Mouse (Mus musculus): ENCODE data around the gene Zfp362.
A peak's percentile ranks its signal among the peaks of the same experiment; 100 is the strongest.

Zfp362 gene

DNA sequence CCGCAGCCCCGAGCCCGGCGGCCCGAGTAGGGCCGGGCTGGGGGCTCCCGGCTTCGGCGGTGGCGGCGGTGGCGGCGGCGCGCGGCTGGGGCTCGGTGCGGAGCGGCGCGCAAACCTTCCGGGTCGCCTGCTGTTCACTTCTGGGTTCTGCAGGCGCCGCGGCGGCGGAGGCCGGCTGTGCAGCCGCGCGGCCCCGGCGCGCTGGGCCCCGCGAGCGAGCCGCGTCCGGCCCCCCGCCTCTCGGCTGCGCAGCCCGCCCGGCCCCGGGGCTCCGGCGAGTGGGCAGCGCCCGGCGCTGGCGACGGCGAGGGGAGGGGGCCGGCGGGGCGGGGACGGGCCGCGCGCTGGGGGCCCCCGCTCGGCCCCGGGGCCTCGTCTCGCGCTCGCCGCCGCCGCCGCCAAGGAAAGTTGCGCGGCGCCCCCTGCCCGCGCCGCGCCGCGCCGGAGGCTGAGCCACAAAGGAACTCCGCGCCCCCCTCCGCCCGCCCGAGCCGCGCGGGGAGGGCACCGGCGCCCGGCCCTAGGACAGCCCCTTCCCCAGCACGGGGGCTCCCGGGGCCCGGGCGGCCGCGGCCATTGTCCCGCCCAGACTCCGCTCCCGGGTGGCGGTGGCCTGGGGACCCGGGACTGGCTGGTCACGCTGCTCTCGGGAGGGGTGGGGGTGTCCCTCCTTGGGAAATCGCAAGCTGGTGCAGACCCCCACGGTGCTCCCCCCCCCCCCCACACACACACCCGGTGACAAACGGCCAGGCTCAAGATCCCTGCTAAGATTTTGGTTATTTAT lies at the start of gene Zfp362:
Zfp362 (minus strand) TSS at position 3 of the 784 bp plus-strand sequence.
- no peak for DNase-seq (ENCODE audit: low spot score in 2 of 2)

DNA sequence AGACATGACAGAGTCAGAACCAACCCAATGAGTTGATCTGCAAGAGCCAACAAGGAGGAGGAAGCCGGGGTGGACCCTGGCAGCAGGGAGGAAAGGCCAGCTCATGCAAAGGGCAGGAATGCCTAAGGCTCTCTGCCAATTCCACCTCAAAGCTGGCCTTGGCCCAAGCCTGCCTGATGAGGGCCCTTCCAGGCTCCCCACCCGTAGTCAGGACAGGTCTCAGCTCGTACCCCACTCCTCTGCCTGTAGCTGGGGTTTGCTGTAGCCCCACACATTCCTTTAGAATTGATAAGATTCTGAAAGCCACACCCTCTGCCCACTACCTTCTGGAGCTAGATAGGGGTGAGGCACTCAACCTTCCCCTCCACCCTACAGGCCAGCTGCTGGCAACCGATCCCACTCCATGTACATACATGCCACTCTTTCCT lies 49.8 kb upstream of the Zfp362 start:
- DNase-seq (ENCODE audit: low spot score in 2 of 2) = no peak

DNA sequence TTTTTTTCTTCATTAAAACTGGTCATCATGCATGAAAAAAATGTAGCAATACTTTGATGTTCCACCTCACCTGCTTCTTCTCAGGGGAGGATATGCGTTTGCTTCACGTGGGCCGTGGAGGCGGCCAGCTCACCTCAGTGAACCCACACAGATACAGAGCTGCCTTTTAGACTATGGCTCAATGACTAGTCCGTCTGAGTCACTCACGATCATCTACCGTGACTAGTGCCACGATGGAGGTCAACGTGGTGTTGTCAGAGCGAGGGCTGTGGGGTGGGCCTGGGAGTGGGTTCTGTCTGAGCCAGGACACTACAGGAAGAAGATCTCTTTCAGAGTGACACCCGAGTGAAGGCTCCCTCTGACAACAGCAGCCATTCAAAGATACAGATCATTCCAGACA lies 47.3 kb upstream of the Zfp362 start:
- no peak for DNase-seq (ENCODE audit: low spot score in 2 of 2)

DNA sequence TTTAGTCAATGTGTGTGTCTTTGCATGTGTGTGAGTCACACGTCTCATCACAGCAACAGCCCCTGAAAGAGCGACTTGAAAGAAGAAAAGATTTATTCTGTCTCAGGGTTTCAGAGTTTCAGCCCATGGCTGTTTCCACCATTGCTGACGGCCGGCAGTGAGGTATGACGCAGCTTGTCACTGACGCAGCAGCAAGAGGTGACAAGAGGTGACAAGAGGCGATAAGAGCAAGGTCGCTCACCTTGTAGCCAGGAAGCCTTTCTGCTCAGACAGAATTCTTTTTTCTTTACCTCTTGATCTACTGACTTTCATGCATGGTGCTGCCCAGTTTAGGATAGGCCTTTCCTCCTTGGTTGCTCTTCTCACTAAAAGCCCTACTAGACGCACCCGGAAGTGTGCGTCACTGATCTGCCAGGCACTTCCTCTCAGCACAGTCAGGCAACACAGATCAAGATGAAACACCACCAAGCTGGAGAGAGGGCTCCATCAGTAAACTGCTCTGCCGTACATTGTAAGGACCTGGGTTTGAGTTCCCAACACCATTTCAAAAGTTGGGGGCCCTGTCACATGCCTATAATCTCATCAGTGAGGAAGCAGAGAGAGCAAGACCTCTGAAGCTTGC lies 46.5 kb upstream of the Zfp362 start:
- DNase-seq (ENCODE audit: low spot score in 2 of 2) = no peak

DNA sequence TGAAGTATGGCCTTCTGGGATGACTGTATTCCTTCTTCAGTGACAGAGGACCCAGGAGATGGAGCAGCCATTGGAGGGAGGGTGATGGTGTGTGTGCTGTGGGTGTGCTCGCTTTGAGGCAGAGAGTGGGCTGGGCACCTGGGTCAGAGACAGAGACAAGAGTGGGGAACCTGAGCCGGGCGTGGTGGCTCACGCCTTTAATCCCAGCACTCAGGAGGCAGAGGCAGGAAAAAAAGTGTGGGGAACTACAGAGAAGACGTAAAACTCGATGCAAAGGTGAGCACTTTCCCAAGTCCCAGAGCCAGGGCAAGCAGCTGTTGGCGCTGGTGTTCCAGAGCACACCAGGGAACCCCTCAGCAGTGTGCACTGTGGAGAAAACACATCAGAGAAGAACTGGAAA lies 43.8 kb upstream of the Zfp362 start:
- no peak for DNase-seq (ENCODE audit: low spot score in 2 of 2)

DNA sequence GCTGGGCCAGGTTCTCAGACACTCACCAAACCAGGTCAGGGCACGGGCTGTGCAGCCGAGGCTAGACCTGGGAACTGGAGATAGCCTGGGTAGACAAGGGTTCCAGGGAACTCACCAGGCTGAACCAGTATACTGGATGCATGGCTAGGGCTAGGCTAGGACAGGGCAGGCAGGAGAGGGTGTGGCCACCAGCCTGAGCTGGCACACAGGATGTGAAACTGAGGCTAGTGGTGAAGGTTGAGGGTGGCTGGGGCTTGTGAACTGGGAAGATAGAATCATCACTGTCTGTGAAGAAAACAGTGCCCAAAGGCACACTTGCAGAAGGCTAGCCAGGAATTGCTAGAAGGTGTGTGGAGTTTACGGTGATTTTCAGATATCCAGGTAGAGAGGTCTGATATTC lies 43.1 kb upstream of the Zfp362 start:
- DNase-seq (ENCODE audit: low spot score in 2 of 2) = no peak

DNA sequence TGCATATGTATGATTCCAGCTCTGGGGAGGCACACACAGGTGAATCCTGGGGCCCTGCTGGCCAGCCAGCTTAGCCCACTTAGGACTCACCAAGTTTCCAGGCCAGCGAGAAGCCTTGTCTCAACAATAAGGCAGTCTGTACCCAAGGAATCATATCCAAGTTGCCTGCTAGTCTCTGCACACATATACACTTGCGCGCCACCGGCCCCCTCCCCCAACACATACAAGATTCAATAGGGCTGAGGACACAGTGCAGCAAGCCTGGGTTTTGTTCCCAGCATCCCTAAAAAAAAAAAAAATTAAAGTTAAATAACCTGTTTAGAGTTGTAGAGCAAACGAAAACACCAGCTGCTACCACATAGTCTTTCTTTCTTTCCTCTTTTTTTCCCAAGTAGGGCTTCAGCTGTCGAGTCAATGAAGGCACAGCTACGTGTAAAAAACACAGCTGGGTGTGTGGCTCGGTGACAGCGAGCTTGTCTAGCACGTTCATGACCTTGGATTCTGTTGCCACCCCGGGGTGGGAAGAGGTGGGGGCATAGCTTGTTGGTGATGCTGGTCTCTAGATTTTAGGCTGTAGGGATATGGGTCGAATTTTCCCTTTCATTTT lies 39.6 kb upstream of the Zfp362 start:
- DNase-seq (ENCODE audit: low spot score in 2 of 2) = no peak

DNA sequence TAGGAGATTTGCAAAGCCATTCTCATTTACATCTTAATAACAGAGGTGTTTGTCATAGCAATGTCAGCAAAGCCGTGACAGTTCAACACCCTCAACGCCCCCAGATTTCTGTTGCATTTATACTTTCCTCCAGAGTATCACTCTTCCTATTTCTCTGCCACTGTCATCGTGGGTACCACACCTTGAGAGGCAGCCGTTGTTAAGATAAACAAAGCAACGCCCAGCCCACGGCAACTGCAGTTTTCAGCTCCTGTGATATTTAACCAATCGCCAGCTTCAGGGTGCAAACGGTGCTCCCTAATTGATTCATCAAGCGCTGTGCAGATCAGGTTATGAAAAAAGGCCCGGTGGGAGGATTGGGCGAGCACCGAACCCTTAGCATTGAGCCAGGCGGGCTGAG lies 38.7 kb upstream of the Zfp362 start:
- DNase-seq (ENCODE audit: low spot score in 2 of 2) = no peak

DNA sequence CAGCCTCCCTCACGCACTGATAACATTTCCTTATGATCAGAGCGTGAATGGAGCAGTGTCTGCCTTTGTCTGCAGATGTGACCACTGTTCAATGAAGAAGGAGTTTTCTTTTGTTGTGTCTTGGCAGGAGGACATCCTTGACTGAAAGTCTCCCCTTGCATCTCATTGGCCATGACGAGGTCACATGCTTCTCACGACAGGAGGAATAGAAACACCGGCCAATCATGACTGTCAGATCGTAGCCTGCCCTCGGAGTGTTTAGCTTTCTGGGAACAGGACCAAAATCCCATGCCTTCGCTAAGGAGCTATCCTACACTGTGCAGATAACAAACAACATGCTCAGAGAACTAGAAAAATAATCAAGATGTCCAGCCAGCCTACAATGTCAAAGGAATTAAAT lies 35.4 kb upstream of the Zfp362 start:
- DNase-seq (ENCODE audit: low spot score in 2 of 2) = no peak

DNA sequence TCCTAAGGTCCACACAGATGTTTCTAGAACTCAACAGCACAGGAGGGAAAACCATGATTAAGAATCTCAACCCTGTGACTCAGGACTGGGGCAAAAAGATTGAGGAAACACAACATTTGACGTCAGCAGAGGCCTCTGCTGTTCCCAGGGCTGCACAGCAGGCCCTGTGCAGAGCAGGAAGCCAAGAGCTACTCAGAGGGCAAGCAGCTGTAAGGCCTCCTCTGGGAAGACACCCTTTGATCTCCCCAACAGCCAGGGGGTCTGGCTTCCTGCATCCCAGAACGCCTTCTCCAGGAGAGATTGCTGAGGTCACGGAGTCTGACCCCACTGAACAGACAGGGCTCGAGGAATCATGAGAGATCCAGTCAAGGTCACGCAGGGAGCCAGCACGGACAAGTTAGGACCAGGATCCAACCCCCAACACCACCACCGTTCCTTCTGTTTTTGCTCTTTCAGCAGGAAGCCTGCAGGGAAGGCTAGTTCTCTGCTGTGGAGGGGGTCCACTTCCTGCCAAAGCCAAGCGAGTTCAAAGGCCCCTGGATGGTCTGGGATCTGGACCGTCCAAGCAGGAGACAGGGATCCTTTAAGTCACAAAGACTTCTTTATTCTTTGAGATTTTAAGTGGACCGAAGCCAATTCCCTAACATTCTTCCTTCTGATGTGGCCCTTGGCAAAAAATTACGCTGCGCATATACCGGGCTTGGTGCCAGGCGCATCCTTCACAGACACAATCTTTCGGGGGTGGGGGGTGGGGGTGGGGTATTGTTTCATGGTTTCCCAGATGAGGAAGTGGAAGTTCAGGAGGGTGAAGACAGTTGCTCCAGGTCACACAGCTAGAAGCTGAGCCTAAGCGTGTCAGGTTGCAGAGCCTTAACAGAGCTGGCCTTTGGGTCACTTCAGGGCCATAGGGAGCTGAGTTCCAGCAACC lies 34.2 kb upstream of the Zfp362 start:
- DNase-seq (ENCODE audit: low spot score in 2 of 2) = peak; percentile 10 to 29

DNA sequence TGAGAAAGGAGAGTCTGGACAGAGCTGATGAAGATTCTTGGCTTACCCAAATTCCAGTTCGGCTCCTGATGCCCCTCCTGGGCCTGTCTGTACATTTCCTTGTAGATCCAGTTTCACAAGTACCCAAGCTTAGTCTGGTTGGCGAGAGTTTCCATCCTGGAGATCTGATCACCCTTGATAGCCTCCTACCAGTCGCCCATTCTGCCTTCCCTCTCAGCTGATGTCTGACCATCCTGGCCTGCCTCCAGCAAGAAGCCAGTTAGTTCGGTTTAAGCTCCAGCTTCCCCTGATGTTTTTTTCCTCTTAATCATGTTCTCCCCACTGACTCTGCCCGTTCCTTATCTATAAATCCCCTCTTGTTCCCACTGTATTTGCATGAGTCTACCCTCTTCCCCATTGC lies 32.4 kb upstream of the Zfp362 start:
- no peak for DNase-seq (ENCODE audit: low spot score in 2 of 2)

DNA sequence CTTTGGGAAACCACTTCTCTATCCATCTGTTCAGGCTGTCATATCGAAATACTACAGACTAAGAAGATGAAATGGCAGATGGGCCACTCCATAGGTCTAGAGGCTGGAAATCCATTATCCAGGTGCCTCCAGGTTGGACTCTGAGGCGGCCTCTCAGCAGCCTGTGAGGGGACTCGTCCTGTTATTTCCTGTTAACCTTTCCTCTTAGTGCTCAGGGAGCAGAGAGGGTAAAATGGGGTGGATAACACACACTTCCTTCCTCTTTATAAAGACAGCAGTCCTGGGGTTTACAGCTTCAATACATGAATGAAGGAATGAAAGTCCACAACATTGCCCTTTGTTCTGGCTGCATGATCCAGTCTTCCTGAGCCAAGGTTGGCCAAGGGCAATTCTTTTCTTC lies 18.3 kb upstream of the Zfp362 start:
- no peak for DNase-seq (ENCODE audit: low spot score in 2 of 2)

DNA sequence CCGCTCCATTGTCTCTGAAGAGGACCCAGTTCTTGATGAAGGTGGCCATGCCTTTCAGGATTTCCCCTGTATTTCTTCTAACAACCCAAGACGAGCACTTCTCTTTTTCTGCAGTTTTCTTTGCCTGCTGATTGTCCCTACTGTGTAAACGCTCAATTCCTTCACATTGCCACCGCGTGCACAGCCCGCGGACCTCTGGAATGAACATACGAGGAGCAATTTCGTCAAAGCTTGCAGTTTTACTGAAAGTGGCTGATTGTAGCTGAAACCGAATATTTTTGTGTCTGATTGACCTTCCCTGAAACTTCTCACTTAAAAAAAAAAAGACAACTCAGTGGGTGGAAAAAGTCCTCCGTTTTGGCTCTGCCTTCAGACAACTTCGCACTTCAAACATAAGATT lies 14.7 kb upstream of the Zfp362 start:
- no peak for DNase-seq (ENCODE audit: low spot score in 2 of 2)

DNA sequence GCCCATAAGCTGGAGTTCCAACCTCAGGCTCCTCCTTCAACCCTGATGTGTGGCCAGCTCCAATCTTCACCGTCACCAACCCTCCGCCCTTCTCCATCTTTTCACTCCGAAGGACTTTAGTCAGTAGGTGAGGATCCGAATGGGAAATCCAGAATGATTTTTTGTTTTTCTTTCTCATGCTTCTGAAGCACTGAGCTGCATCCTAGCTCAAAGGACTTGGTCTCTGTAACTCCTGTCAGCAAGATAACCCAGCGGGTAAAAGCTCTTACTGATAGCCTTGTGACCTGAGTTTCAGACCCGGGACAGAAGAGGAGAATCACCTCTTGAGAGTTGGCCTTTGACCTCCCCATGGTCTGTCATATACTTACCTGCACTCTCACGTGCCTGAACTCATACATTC lies 11.2 kb upstream of the Zfp362 start:
- no peak for DNase-seq (ENCODE audit: low spot score in 2 of 2)

DNA sequence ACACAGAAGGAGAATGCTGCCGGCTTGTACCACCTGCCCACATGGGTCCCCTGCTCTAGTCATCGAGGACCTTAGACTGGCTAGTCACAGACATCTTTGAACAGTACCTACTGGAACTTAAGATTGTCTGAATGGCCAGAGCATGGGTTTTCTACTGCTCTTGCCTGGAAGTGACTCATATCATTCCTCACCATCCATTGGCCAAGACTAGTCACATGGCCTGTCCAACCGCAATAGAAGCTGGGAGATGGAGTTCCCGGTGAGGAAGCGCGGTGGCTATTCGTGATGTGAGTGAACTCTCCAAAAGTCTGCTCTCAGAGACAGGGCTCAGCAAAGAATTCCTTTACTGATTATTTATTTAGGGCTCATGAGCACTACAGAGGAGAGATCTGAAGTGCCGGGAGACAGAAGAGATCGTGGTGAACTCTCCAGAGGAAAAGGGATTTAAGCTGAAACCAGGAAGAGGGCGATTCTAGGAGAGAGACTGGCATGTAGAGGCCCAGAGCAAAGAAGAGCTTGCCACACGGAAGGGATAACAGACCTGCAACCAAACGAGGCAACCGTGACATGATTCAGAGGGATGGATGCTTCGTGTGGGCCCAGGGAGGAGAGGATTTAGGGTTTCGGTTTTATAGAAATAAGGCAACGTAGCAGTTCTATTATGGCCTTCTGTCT lies 5.7 kb upstream of the Zfp362 start:
- peak; percentile 80 for DNase-seq (ENCODE audit: low spot score in 2 of 2)

DNA sequence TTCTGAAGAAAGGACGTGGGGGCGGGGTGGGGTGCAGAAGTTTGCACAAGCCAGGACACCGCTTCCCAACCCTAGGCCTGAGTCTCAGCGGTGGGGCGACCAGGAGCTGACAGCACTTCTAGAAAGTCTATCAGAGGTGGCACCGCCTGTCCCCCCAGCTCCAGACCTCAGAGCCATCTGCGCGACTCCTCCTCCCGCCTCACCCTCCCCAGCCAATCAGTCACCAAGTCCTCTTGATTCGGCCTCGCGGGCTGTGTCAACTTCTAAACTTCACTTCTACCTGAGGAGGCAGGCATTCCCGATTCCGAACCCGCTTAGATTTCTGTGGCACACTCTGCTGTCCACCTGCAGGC lies 958 bp upstream of the Zfp362 start:
- DNase-seq (ENCODE audit: low spot score in 2 of 2) = no peak

DNA sequence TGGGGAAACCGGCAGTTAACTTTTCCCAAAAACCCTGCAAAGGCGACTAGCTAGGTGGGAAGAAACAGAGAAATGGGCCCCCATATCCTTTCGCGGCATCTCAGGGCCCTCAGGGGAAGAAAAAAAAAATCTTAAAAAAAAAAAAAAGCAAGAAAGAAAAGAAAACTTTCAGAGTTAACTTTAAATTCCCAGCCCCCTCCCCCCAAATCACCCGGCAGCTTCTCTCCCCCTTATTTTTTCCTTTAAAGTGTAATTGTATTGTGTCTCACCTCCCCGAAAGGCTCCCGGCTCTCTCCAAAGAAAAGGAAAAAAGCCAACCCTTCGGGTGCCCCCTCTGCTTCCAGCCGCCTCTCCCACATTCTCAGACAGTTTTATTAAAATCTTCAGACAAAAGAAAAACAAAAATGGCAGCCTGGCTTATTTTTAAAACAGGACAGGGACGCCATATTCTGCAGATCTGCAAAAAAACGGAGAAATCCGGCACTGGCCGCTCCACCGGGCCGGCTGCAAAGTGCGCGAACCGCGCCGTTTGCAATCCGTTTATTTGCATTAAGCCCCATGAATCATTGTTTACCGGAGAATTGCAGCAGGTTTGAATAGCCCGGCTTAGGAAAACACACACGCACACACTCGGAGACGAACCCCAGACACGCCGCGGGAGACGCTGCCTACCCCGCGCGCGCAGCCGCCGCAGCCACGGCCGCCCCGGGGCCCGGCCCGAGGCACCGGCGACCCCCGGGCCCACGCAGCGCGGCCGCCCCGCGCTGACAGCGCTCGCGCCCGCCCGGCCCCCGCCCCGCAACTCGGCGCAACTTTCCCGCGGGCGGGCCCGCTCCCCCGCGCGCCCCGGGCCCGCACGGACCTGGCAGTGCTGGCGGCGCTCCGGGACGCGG lies 449 bp downstream of the Zfp362 start:
- no peak for DNase-seq (ENCODE audit: low spot score in 2 of 2)

DNA sequence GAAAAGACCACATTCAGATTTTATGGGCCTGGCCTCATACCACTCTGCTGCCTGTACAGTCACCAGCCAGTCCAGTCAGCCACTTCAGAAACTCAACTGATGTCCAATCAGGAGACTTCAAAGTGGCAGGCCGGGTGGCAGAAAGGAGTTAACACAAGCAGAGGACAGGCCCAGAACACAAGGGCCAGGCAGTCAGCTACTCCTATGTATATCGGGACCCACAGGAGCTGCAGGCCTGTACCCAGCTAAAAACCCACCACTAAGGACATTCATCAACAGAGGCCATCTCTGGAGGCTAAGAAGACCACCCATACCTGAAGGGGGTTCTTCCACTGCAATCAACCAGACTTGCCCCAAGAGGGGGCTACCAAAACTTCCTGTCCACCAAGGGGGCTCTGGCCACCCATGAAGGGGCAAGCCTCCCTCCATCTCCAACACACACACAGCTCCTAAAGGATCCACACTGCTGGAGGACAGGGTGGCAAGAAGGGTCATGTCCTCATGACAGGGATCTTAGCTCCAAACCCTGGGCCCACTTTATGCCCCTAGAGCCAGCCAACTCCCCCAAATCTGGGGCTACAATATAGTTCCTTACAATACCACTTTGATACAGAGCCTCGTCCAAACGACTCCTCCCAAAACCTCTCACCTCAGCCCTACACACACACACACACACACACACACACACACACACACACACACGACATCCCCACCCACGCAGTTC lies 1.3 kb downstream of the Zfp362 start:
- DNase-seq (ENCODE audit: low spot score in 2 of 2) = no peak

DNA sequence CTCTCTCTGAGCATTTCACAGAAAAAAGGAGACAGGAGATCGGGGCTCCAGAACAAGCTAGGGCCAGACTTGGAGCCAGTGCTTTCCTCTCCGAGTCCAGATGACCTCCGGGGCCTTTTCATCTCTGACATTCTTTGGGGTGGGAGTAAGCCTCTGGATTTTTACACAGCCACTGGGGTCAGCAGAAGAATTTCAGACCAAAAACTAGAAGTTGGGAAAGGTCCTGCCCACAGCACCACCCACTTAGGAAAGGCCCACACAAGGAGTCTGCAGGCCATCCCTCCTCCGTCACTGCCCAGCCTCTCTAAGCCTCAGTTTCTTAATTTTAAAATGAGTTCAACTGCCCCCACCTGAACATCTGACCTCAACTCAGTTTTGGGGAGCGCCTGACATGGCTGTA lies 2.3 kb downstream of the Zfp362 start:
- no peak for DNase-seq (ENCODE audit: low spot score in 2 of 2)
